50 mouse cellular contexts compared by ENCODE assay signal in the genomic region with DNA sequence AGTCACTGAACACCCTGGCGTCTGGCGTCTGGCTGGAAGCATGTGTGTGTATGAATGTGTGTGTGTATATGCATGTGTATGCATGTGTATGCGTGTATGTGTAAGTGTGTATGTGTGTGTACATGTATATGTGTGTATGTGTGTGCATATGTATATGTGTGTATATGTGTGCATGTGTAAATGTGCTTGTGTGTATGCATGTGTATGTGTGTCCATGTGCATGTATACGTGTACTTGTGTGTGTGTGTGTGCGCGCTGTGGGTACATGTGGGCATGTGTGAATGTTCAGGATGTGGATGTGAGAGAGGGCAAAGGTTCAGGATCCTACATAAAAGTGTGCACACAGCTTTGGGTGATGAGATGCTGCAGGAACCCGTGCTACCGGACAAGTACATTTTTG. TPM values are rescaled to one million over a fixed set of nuclear protein-coding genes. Genes with fewer than 3 reads are reported as not detected.
"Had no signal": no experiment of that assay in that cellular context is flagged by ENCODE, and none has a peak within 500 bp of the region (broad histone marks: within the 10 kb centered on the region; RNA-seq: fewer than 3 reads in every experiment).

No protein-coding gene starts in this region.

- H3K27ac ChIP-seq: heart, embryonic 10.5 days; heart, embryonic 13.5 days; heart, embryonic 15.5 days; hindbrain, embryonic 10.5 days; hindbrain, embryonic 12.5 days; hindbrain, embryonic 13.5 days; hindbrain, embryonic 14.5 days; hindbrain, embryonic 15.5 days; hindbrain, postnatal 0 days; intestine, embryonic 15.5 days; kidney, embryonic 15.5 days; kidney, postnatal 0 days; layer of hippocampus, adult 2 months had no signal

- H3K4me1 ChIP-seq: heart, embryonic 12.5 days; heart, embryonic 13.5 days; heart, embryonic 15.5 days; hindbrain, embryonic 10.5 days; hindbrain, embryonic 12.5 days; hindbrain, embryonic 13.5 days; hindbrain, embryonic 15.5 days had no signal

- H3K27me3 ChIP-seq: heart, embryonic 15.5 days; hindbrain, embryonic 12.5 days; hindbrain, embryonic 13.5 days; hindbrain, embryonic 15.5 days; intestine, embryonic 15.5 days; kidney, embryonic 15.5 days had no signal

- H3K4me2 ChIP-seq: heart, embryonic 11.5 days; heart, embryonic 12.5 days; heart, embryonic 13.5 days; heart, embryonic 15.5 days; hindbrain, embryonic 12.5 days; hindbrain, embryonic 13.5 days; hindbrain, embryonic 14.5 days; hindbrain, embryonic 15.5 days; intestine, embryonic 15.5 days; kidney, embryonic 15.5 days had no signal

- H3K9me3 ChIP-seq: heart, embryonic 10.5 days; heart, embryonic 12.5 days; heart, embryonic 13.5 days; heart, embryonic 15.5 days; hindbrain, embryonic 10.5 days; hindbrain, embryonic 12.5 days; hindbrain, embryonic 13.5 days; hindbrain, embryonic 15.5 days; intestine, embryonic 15.5 days; kidney, embryonic 15.5 days had no signal

- H3K36me3 ChIP-seq: heart, embryonic 10.5 days; heart, embryonic 12.5 days; heart, embryonic 13.5 days; heart, embryonic 15.5 days; hindbrain, embryonic 10.5 days; hindbrain, embryonic 12.5 days; hindbrain, embryonic 13.5 days; hindbrain, embryonic 15.5 days; intestine, embryonic 15.5 days; kidney, embryonic 15.5 days had no signal

- DNase-seq: heart, postnatal 10 days; heart, postnatal 14 days; heart, postnatal 36 days; heart, postnatal 4 days; kidney, adult 11 months; kidney, adult 18-20 months; kidney, adult 2 months; kidney, adult 8-10 months; kidney, adult 9 months; kidney, postnatal 10 days; kidney, postnatal 14 days; kidney, postnatal 36 days; kidney, postnatal 4 days; layer of hippocampus, adult 9-11 months; layer of hippocampus, postnatal 36 days had no signal

- H3K4me3 ChIP-seq: heart, embryonic 10.5 days; heart, embryonic 12.5 days; heart, embryonic 13.5 days; heart, embryonic 15.5 days; hindbrain, embryonic 10.5 days; hindbrain, embryonic 12.5 days; hindbrain, embryonic 13.5 days; hindbrain, embryonic 15.5 days; intestine, embryonic 15.5 days; kidney, embryonic 15.5 days; layer of hippocampus, adult 2 months had no signal

- ATAC-seq: hindbrain, embryonic 16.5 days; hindbrain, postnatal 0 days; inflammation-experienced regulatory T-cells, adult 6 months; intestine, embryonic 15.5 days; intestine, embryonic 16.5 days; intestine, postnatal 0 days had no signal

- H3K9ac ChIP-seq: heart, embryonic 12.5 days; heart, embryonic 13.5 days; heart, embryonic 15.5 days; hindbrain, embryonic 12.5 days; hindbrain, embryonic 13.5 days; hindbrain, embryonic 14.5 days; hindbrain, embryonic 15.5 days; intestine, embryonic 15.5 days; kidney, embryonic 15.5 days had no signal

RNA-seq across cellular contexts. Expression of a gene that starts 0.7 kb away (rescaled TPM):
- total RNA-seq: heart, postnatal 10 days; heart, postnatal 14 days; heart, postnatal 25 days; heart, postnatal 36 days; heart, postnatal 4 days; hematopoietic stem cell, adult 5-6 weeks; hindbrain, postnatal 0 days; layer of hippocampus, adult 18-20 months; layer of hippocampus, adult 2 months; layer of hippocampus, adult 8-10 months; layer of hippocampus, postnatal 10 days; layer of hippocampus, postnatal 14 days; layer of hippocampus, postnatal 25 days; layer of hippocampus, postnatal 36 days; left cerebral cortex, adult 18-20 months had no signal
- polyA plus RNA-seq: heart, embryonic 10.5 days; heart, embryonic 11.5 days; heart, embryonic 12.5 days; heart, embryonic 13.5 days; heart, embryonic 14.5 days; heart, embryonic 15.5 days; hindbrain, embryonic 10.5 days; hindbrain, embryonic 11.5 days; hindbrain, embryonic 12.5 days; hindbrain, embryonic 13.5 days; hindbrain, embryonic 14.5 days; hindbrain, embryonic 16.5 days; hindbrain, postnatal 0 days; inflammation-experienced regulatory T-cells, adult 6 months had no signal

RNA-seq across cellular contexts. Expression of a gene that starts 17.0 kb away (rescaled TPM):
- total RNA-seq: heart, postnatal 10 days; heart, postnatal 14 days; heart, postnatal 25 days; heart, postnatal 36 days; heart, postnatal 4 days; hematopoietic stem cell, adult 5-6 weeks; hindbrain, postnatal 0 days; layer of hippocampus, adult 18-20 months; layer of hippocampus, adult 2 months; layer of hippocampus, adult 8-10 months; layer of hippocampus, postnatal 10 days; layer of hippocampus, postnatal 14 days; layer of hippocampus, postnatal 25 days; layer of hippocampus, postnatal 36 days; left cerebral cortex, adult 18-20 months had no signal
- polyA plus RNA-seq: heart, embryonic 10.5 days; heart, embryonic 11.5 days; heart, embryonic 12.5 days; heart, embryonic 13.5 days; heart, embryonic 14.5 days; heart, embryonic 15.5 days; hindbrain, embryonic 10.5 days; hindbrain, embryonic 11.5 days; hindbrain, embryonic 12.5 days; hindbrain, embryonic 13.5 days; hindbrain, embryonic 14.5 days; hindbrain, embryonic 15.5 days; hindbrain, embryonic 16.5 days; hindbrain, postnatal 0 days; inflammation-experienced regulatory T-cells, adult 6 months; kidney, embryonic 14.5 days had no signal

RNA-seq across cellular contexts. Expression of a gene that starts 38.1 kb away (rescaled TPM):
- total RNA-seq: heart, postnatal 10 days; heart, postnatal 14 days; heart, postnatal 25 days; heart, postnatal 36 days; heart, postnatal 4 days; hematopoietic stem cell, adult 5-6 weeks; hindbrain, postnatal 0 days; layer of hippocampus, adult 18-20 months; layer of hippocampus, adult 2 months; layer of hippocampus, adult 8-10 months; layer of hippocampus, postnatal 10 days; layer of hippocampus, postnatal 14 days; layer of hippocampus, postnatal 25 days; layer of hippocampus, postnatal 36 days; left cerebral cortex, adult 18-20 months had no signal
- polyA plus RNA-seq: heart, embryonic 10.5 days; heart, embryonic 11.5 days; heart, embryonic 12.5 days; heart, embryonic 13.5 days; heart, embryonic 14.5 days; heart, embryonic 15.5 days; heart, embryonic 16.5 days; heart, postnatal 0 days; hindbrain, embryonic 10.5 days; hindbrain, embryonic 11.5 days; hindbrain, embryonic 12.5 days; hindbrain, embryonic 13.5 days; hindbrain, embryonic 14.5 days; hindbrain, embryonic 15.5 days; hindbrain, embryonic 16.5 days; hindbrain, postnatal 0 days; inflammation-experienced regulatory T-cells, adult 6 months; intestine, embryonic 14.5 days; intestine, embryonic 15.5 days; intestine, embryonic 16.5 days; kidney, adult 2 months; kidney, embryonic 14.5 days; kidney, embryonic 15.5 days; kidney, embryonic 16.5 days; large intestine, adult 2 months had no signal

RNA-seq across cellular contexts. Expression of a gene that starts 41.1 kb away (rescaled TPM):
- total RNA-seq: hindbrain, postnatal 0 days; layer of hippocampus, adult 18-20 months; layer of hippocampus, adult 2 months; layer of hippocampus, adult 8-10 months; layer of hippocampus, postnatal 10 days; layer of hippocampus, postnatal 14 days; layer of hippocampus, postnatal 25 days; layer of hippocampus, postnatal 36 days had no signal
- polyA plus RNA-seq: heart, embryonic 10.5 days; heart, embryonic 11.5 days; heart, embryonic 12.5 days; heart, embryonic 14.5 days; heart, postnatal 0 days; hindbrain, embryonic 10.5 days; hindbrain, embryonic 11.5 days; hindbrain, embryonic 12.5 days; hindbrain, embryonic 13.5 days; hindbrain, embryonic 15.5 days; hindbrain, embryonic 16.5 days; hindbrain, postnatal 0 days; kidney, embryonic 14.5 days had no signal
